Mouse (Mus musculus) heart, embryonic 11.5 days (tissue): ENCODE data around the gene Timm50. TPM values are rescaled to one million over a fixed set of nuclear protein-coding genes. Genes with fewer than 3 reads are reported as not detected.

Source experiments
- ATAC-seq: fragments of 200-750 bp; cut with Nextera tagmentation; replicated peaks from 2 replicates; pipeline ENCODE4 v1.8.0; 2017; ENCODE audit warnings: moderate library complexity; ENCODE audit not compliant: insufficient number of reproducible peaks, low FRiP score, low TSS enrichment
- H3K27ac ChIP-seq: fragments of 300-500 bp; sonication (generic); 2 replicates; pipeline ENCODE4 v1.5.1; 2014; ENCODE audit warnings: mild to moderate bottlenecking, low read depth, low read length
- H3K27me3 ChIP-seq: fragments of 300-500 bp; sonication (generic); 2 replicates; pipeline ENCODE4 v1.6.1; 2014; ENCODE audit warnings: mild to moderate bottlenecking, low read length, mixed read lengths; ENCODE audit not compliant: control insufficient read depth, insufficient read depth
- H3K36me3 ChIP-seq: fragments of 300-500 bp; sonication (generic); 2 replicates; pipeline ENCODE4 v1.6.1; 2014; ENCODE audit warnings: mild to moderate bottlenecking, low read length, moderate library complexity, mixed read lengths; ENCODE audit not compliant: control insufficient read depth, insufficient read depth
- H3K4me1 ChIP-seq: fragments of 300-500 bp; sonication (generic); 2 replicates; pipeline ENCODE4 v1.6.1; 2014; ENCODE audit warnings: low read length; ENCODE audit not compliant: control insufficient read depth, insufficient read depth
- H3K4me2 ChIP-seq: fragments of 300-500 bp; sonication (generic); 2 replicates; pipeline ENCODE4 v1.6.1; 2014; ENCODE audit warnings: mild to moderate bottlenecking, moderate library complexity
- H3K4me3 ChIP-seq: fragments of 300-500 bp; sonication (generic); 2 replicates; pipeline ENCODE4 v1.5.1; 2014; ENCODE audit warnings: low read depth, low read length
- H3K9ac ChIP-seq: fragments of 300-500 bp; sonication (generic); 2 replicates; pipeline ENCODE4 v1.6.1; 2014; ENCODE audit warnings: mild to moderate bottlenecking, low read depth, low read length, moderate library complexity
- H3K9me3 ChIP-seq: fragments of 300-500 bp; sonication (generic); replicated peaks from 2 replicates; pipeline ENCODE4 v1.6.1; 2016; ENCODE audit warnings: low read length; ENCODE audit not compliant: control insufficient read depth
- WGBS: fragments of 180-500 bp; shearing (Covaris S2); extraction: QIAGEN DNeasy Blood & Tissue Kit; methylation state at CpG from one replicate; pipeline ENCODE4 v1.1.7; 2014; ENCODE audit not compliant: insufficient replicate concordance; 5-methylcytosine and 5-hydroxymethylcytosine counted together
- polyA plus RNA-seq: library from polyadenylated mRNA; unstranded; fragments of >200 nt; fragmentation: Nextera tagmentation; extraction: Ambion mirVana; gene quantifications from 2 replicates; pipeline ENCODE4 v1.2.1, GENCODE M21; 2014

Timm50 gene
- polyA plus RNA-seq, 1 experiment from 2014 or later = 141 TPM

GRCm38 (mm10) chr7:28338108-28338998, 26.5 kb upstream of the Timm50 start, which contains the start of gene Supt5:
Gene Supt5, minus strand, starts transcription at chr7:28338746.
- Histone ChIP-seq H3K27ac (peak within 1 kb of the TSS; percentile 90), H3K4me1 (peaks cover 11% of the 10 kb centered on the region; the same call in 1 of the 2 replicates), H3K4me3 (peak within 1 kb of the TSS; percentile 80), H3K4me2 (peak within 1 kb of the TSS; percentile 92), H3K36me3 (0 out of 2 replicates have a peak, but pooled peaks cover 3% of the 10 kb centered on the region), H3K27me3 (no peaks in the 10 kb centered on the region), H3K9me3 (no peaks in the 10 kb centered on the region), H3K9ac (peak within 1 kb of the TSS; percentile 87)
- ATAC-seq = peak; percentile 95
- WGBS = under 1% methylated on average over 77 of the region's 77 CpGs

- H3K9me3 ChIP-seq = no peaks in the 10 kb centered on the region
- no peak overlapping the region for H3K4me2 ChIP-seq
- ATAC-seq = no peak
- no peaks in the 10 kb centered on the region for H3K27me3 ChIP-seq
- WGBS = 91% methylated on average over 2 of the region's 2 CpGs
- H3K36me3 ChIP-seq = peaks cover 3% of the 10 kb centered on the region; the same call in 1 of the 2 replicates
- peaks cover 11% of the 10 kb centered on the region; the same call in 1 of the 2 replicates for H3K4me1 ChIP-seq
- H3K27ac ChIP-seq = no peak overlapping the region
- no peak overlapping the region for H3K9ac ChIP-seq
- no peak overlapping the region for H3K4me3 ChIP-seq
These were observed 23.6 kb upstream of the Timm50 start for GRCm38 (mm10) chr7:28335471-28335870.

GRCm38 (mm10) chr7:28334534-28334933, 22.7 kb upstream of the Timm50 start:
- no peaks in the 10 kb centered on the region for H3K27me3 ChIP-seq
- H3K4me2 ChIP-seq = no peak overlapping the region
- H3K4me3 ChIP-seq = no peak overlapping the region
- WGBS = 91% methylated on average over 4 of the region's 4 CpGs
- no peak for ATAC-seq
- no peak overlapping the region for H3K9ac ChIP-seq
- peaks cover 11% of the 10 kb centered on the region; the same call in 1 of the 2 replicates for H3K4me1 ChIP-seq
- peaks cover 10% of the 10 kb centered on the region for H3K36me3 ChIP-seq
- H3K27ac ChIP-seq = no peak overlapping the region
- H3K9me3 ChIP-seq = no peaks in the 10 kb centered on the region

DNA sequence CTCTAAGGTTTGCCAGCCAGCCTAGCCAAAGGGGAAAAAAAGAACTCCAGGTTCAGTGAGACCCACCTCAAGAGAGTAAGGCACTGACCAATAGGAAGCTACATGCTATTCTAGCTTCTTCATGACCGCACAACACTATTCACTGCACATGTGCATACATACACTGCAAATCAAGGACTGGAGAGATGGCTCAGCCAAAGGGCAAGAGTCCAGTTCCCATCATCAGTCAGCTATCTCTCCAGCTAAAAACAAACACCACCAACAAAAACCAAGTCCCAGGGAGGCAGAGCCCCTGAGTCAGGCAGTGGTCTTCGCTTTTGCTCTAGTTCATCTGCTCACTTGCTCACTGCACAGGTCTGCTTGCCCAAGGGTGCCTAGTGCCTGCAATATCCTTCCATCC, 16.4 kb upstream of the Timm50 start:
- H3K4me2 ChIP-seq = no peak overlapping the region
- H3K4me1 ChIP-seq = no peaks in the 10 kb centered on the region
- ATAC-seq = no peak
- no peak overlapping the region for H3K27ac ChIP-seq
- no peaks in the 10 kb centered on the region for H3K9me3 ChIP-seq
- H3K9ac ChIP-seq = no peak overlapping the region
- 100% methylated on average over 2 of the region's 2 CpGs for WGBS
- no peaks in the 10 kb centered on the region for H3K27me3 ChIP-seq
- H3K4me3 ChIP-seq = no peak overlapping the region
- peaks cover 43% of the 10 kb centered on the region for H3K36me3 ChIP-seq

DNA sequence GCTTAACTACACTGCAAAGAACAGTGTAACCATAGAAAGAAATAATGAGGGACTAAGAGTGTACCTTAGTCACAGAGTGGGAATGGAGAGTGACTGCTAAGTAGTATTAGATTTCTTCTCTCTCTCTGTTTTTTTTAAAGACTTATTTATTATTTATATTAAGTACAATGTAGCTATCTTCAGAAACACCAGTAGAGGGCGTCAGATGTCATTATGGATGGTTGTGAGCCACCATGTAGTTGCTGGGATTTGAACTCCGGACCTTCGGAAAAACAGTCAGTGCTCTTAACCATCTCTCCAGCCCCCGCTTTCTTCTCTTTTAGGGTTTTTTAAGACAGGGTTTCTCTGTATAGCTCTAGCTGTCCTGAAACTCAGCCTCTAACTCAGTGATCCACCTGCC, 14.6 kb upstream of the Timm50 start:
- Histone ChIP-seq H3K9me3 (no peaks in the 10 kb centered on the region), H3K36me3 (peaks cover 60% of the 10 kb centered on the region), H3K4me3 (no peak overlapping the region), H3K9ac (no peak overlapping the region), H3K4me2 (no peak overlapping the region), H3K27ac (no peak overlapping the region), H3K27me3 (no peaks in the 10 kb centered on the region), H3K4me1 (no peaks in the 10 kb centered on the region)
- 73% methylated on average over 4 of the region's 4 CpGs for WGBS
- no peak for ATAC-seq

DNA sequence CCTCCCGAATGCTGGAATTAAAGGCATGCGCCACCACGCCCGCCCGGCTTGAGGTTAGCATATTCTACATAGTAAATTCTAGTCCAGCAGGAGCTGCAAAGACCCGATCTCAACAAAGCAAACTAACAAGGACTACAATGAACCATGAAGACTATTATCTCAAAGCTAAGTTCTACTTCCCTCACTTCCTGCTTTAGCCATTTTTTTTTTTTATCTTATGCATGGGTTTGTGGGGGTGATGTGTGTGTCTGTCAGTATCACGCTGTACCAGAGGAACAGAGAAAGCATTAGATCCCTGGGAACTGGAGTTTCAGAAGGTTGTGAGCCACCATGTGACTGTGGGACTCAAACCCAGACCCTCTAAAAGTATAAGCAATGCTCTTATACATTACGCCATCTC, 13.4 kb upstream of the Timm50 start:
- WGBS = 94% methylated on average over 8 of the region's 8 CpGs
- no peaks in the 10 kb centered on the region for H3K9me3 ChIP-seq
- ATAC-seq = no peak
- H3K9ac ChIP-seq = no peak overlapping the region
- no peak overlapping the region for H3K27ac ChIP-seq
- H3K4me2 ChIP-seq = no peak overlapping the region
- peaks cover 65% of the 10 kb centered on the region for H3K36me3 ChIP-seq
- no peaks in the 10 kb centered on the region for H3K4me1 ChIP-seq
- H3K4me3 ChIP-seq = no peak overlapping the region
- H3K27me3 ChIP-seq = no peaks in the 10 kb centered on the region

DNA sequence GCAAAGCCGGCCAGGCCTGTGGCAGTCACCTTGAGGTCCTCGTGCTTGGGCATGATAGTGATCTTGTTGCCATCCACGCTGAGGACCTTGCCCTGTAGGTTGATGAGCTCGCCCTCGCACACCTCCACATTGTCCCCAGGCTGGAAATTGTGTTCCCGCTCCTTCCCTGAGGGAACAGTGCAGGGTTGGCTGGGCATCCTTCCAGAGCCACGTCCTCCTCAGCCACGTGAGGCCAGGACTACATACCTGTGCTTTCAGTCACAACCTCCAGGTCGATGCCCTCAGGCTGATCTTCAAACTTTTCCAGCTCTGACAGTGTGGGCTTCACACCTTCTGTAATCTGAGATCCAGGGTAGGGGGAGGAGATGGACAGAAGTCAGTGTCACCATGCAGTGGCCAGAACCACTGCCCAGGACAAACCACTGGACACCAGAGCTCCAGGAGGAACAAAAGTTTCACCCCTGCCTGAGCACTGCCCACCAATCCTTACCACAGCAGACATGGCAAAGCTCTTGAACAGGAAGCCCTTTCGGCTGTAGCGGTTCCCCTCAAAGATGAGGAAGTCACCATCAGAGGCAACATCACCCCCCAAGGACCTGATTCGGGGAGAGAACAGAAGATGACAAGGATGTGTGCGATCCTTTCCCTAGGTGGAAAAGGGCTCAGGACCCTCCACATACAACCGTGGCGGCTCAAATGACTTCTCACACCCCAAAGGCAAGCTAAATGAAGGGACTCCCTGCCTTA, 10.3 kb upstream of the Timm50 start:
- Histone ChIP-seq H3K36me3 (peaks cover 64% of the 10 kb centered on the region), H3K4me1 (no peaks in the 10 kb centered on the region), H3K4me2 (no peak overlapping the region), H3K9me3 (no peaks in the 10 kb centered on the region), H3K4me3 (no peak overlapping the region), H3K9ac (no peak overlapping the region), H3K27me3 (no peaks in the 10 kb centered on the region), H3K27ac (no peak overlapping the region)
- 90% methylated on average over 15 of the region's 15 CpGs for WGBS
- no peak for ATAC-seq

DNA sequence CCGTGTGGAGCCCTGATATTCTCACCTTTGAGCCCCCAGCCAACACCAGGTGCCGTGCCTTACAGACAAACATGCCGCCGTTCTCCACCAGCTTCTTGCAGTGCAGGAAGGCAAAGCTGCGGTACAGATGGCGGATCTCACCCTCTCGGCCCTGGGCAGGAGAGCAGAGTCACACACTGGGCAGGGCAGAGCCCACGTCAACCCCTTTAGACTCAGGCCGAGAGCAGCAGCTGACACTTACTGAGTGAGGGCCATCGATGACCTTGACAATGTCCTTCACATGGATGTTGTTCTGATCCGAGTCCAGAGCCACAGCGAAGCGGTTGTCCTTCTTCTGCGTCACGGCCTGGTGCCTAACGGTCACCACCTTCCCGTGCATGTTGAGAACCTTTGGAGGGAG, 6.8 kb upstream of the Timm50 start:
- Histone ChIP-seq H3K27me3 (no peaks in the 10 kb centered on the region), H3K27ac (no peak overlapping the region), H3K9me3 (no peaks in the 10 kb centered on the region), H3K4me1 (no peaks in the 10 kb centered on the region), H3K36me3 (peaks cover 77% of the 10 kb centered on the region), H3K9ac (no peak overlapping the region), H3K4me2 (no peak overlapping the region), H3K4me3 (no peak overlapping the region)
- no peak for ATAC-seq
- WGBS = 89% methylated on average over 17 of the region's 17 CpGs
